7 mouse cellular contexts compared by ENCODE assay signal in genomic region chr5:137032641-137033074, GRCm38 (mm10). TPM values are rescaled to one million over a fixed set of nuclear protein-coding genes. Genes with fewer than 3 reads are reported as not detected.
DNase-seq lines count a peak whose midpoint lies in the region; ATAC-seq and TF ChIP-seq lines count a peak whose summit lies in the region.

No protein-coding gene starts in this region.

- peaks cover 44% of the 10 kb centered on the region for H3K27me3 ChIP-seq in intestine, embryonic 15.5 days (replicated peaks)
- H3K27me3 ChIP-seq in limb, embryonic 10.5 days (ENCODE audit: low read depth, poor library complexity, severe bottlenecking), result peaks cover 76% of the 10 kb centered on the region
- H3K27me3 ChIP-seq in midbrain, embryonic 12.5 days, result peaks cover 66% of the 10 kb centered on the region
- H3K27me3 ChIP-seq in small intestine, adult 2 months (ENCODE audit: control insufficient read depth, insufficient read depth, low read length), result peaks cover 33% of the 10 kb centered on the region

- peaks cover 34% of the 10 kb centered on the region for H3K4me1 ChIP-seq in intestine, embryonic 15.5 days (replicated peaks)
- peaks cover 46% of the 10 kb centered on the region for H3K4me1 ChIP-seq in limb, embryonic 10.5 days
- H3K4me1 ChIP-seq in midbrain, embryonic 12.5 days, result peaks cover 41% of the 10 kb centered on the region
- peaks cover 29% of the 10 kb centered on the region for H3K4me1 ChIP-seq in small intestine, adult 2 months (ENCODE audit: control insufficient read depth, insufficient read depth, insufficient read length, low read length)

- no peak for TF ChIP-seq CTCF in small intestine, adult 2 months (IDR thresholded peaks at IDR 0.05; ENCODE audit: extremely low read depth, insufficient read length, insufficient replicate concordance, low read depth, low read length)

- H3K4me3 ChIP-seq in intestine, embryonic 15.5 days (replicated peaks), result peak overlapping the region; percentile 48
- peak overlapping the region; percentile 57 for H3K4me3 ChIP-seq in limb, embryonic 10.5 days
- peak overlapping the region; percentile 52 for H3K4me3 ChIP-seq in midbrain, embryonic 12.5 days
- H3K4me3 ChIP-seq in small intestine, adult 2 months (ENCODE audit: low read depth, low read length), result peak overlapping the region; percentile 62

- WGBS in intestine, embryonic 15.5 days, result under 1% methylated on average over 45 of the region's 49 CpGs
- under 1% methylated on average over 49 of the region's 49 CpGs for WGBS in limb, embryonic 10.5 days
- WGBS in midbrain, embryonic 12.5 days, result under 1% methylated on average over 44 of the region's 49 CpGs
- under 1% methylated on average over 49 of the region's 49 CpGs for WGBS in small intestine, adult 2 months

- peak; percentile 96 for DNase-seq in adrenal gland, adult 2 months
- peak; percentile 93 for DNase-seq in embryo, embryonic 11 days
- DNase-seq in gastrocnemius, postnatal 36 days, result peak; percentile 71 to 82
- DNase-seq in limb, embryonic 10.5 days (ENCODE audit: low spot score), result peak; percentile 96

- no peaks in the 10 kb centered on the region for H3K9me3 ChIP-seq in intestine, embryonic 15.5 days
- H3K9me3 ChIP-seq in limb, embryonic 10.5 days (replicated peaks), result no peaks in the 10 kb centered on the region
- no peaks in the 10 kb centered on the region for H3K9me3 ChIP-seq in midbrain, embryonic 12.5 days

- TF ChIP-seq POLR2A in small intestine, adult 2 months (IDR thresholded peaks at IDR 0.05; ENCODE audit: low read depth, low read length), result no peak

- peaks cover 5% of the 10 kb centered on the region for H3K36me3 ChIP-seq in intestine, embryonic 15.5 days
- H3K36me3 ChIP-seq in limb, embryonic 10.5 days, result peaks cover 28% of the 10 kb centered on the region
- H3K36me3 ChIP-seq in midbrain, embryonic 12.5 days, result peaks cover 24% of the 10 kb centered on the region
- peaks cover 19% of the 10 kb centered on the region for H3K36me3 ChIP-seq in small intestine, adult 2 months (ENCODE audit: control insufficient read depth, insufficient read depth, low read length)

- H3K9ac ChIP-seq in intestine, embryonic 15.5 days, result peak overlapping the region; percentile 21; the same call in 1 of the 2 replicates
- peak overlapping the region; percentile 55 for H3K9ac ChIP-seq in midbrain, embryonic 12.5 days (replicated peaks)

- intact Hi-C loops in gastrocnemius, postnatal 36 days (cut with DNase I), result no loop called here

- H3K4me2 ChIP-seq in intestine, embryonic 15.5 days (replicated peaks), result peak overlapping the region; percentile 99
- H3K4me2 ChIP-seq in midbrain, embryonic 12.5 days (replicated peaks), result peak overlapping the region; percentile 97

- no peak overlapping the region for H3K27ac ChIP-seq in intestine, embryonic 15.5 days
- H3K27ac ChIP-seq in limb, embryonic 10.5 days, result peak overlapping the region; percentile 38
- H3K27ac ChIP-seq in midbrain, embryonic 12.5 days (replicated peaks), result 0 out of 2 replicates have a peak overlapping the region, but pooled peaks have one; percentile 2
- H3K27ac ChIP-seq in small intestine, adult 2 months (ENCODE audit: insufficient read depth, low read depth, low read length), result no peak overlapping the region

- peak; percentile 87 for ATAC-seq in intestine, embryonic 15.5 days
- peak; percentile 61 for ATAC-seq in midbrain, embryonic 12.5 days (ENCODE audit: low FRiP score, low read depth)

RNA-seq across cellular contexts. Expression of gene Vgf, which starts 6.5 kb away (rescaled TPM):
- total RNA-seq in adrenal gland, adult 2 months (2021), result 10 to 100 TPM; 10.1 to 51.2 TPM
- 5.3 and 7.0 TPM in 2 replicates for polyA plus RNA-seq in adrenal gland, adult 2 months (2012; rRNA removed)
- not detected for total RNA-seq in gastrocnemius, postnatal 36 days (2021)
- 0.66 and 0.85 TPM in 2 replicates for polyA plus RNA-seq in intestine, embryonic 15.5 days (2015; fragmentation: Nextera tagmentation; extraction: Ambion mirVana)
- 0.16 TPM in 1 of 2 replicates, not detected in the other for polyA plus RNA-seq in limb, embryonic 10.5 days (2016; fragmentation: Nextera tagmentation; extraction: Ambion mirVana)
- 0.85 and 0.91 TPM in 2 replicates for polyA plus RNA-seq in midbrain, embryonic 12.5 days (2016; fragmentation: Nextera tagmentation; extraction: Ambion mirVana)
- 0.48 and 0.99 TPM in 2 replicates for polyA plus RNA-seq in small intestine, adult 2 months (2012; rRNA removed)

RNA-seq across cellular contexts. Expression of gene Ap1s1, which starts 13.3 kb away (rescaled TPM):
- 100 to 1,000 TPM in 1 of 2 experiments, 10 to 100 TPM in 1; 75.4 to 114 TPM for total RNA-seq in adrenal gland, adult 2 months (2021)
- polyA plus RNA-seq in adrenal gland, adult 2 months (2012; rRNA removed), result 46.5 and 56.7 TPM in 2 replicates
- total RNA-seq in gastrocnemius, postnatal 36 days (2021), result 10 to 100 TPM; 14.6 to 16.8 TPM
- 230 and 242 TPM in 2 replicates for polyA plus RNA-seq in intestine, embryonic 15.5 days (2015; fragmentation: Nextera tagmentation; extraction: Ambion mirVana)
- polyA plus RNA-seq in limb, embryonic 10.5 days (2016; fragmentation: Nextera tagmentation; extraction: Ambion mirVana), result 155 and 170 TPM in 2 replicates
- polyA plus RNA-seq in midbrain, embryonic 12.5 days (2016; fragmentation: Nextera tagmentation; extraction: Ambion mirVana), result 203 and 214 TPM in 2 replicates
- polyA plus RNA-seq in small intestine, adult 2 months (2012; rRNA removed), result 27.3 and 52.7 TPM in 2 replicates

RNA-seq across cellular contexts. Expression of gene Serpine1, which starts 39.4 kb away (rescaled TPM):
- total RNA-seq in adrenal gland, adult 2 months (2021), result 1 to 10 TPM; 3.9 to 5.3 TPM
- polyA plus RNA-seq in adrenal gland, adult 2 months (2012; rRNA removed), result 1.3 and 2.1 TPM in 2 replicates
- 1 to 10 TPM; 2.8 to 7.5 TPM for total RNA-seq in gastrocnemius, postnatal 36 days (2021)
- 0.34 and 0.42 TPM in 2 replicates for polyA plus RNA-seq in intestine, embryonic 15.5 days (2015; fragmentation: Nextera tagmentation; extraction: Ambion mirVana)
- polyA plus RNA-seq in limb, embryonic 10.5 days (2016; fragmentation: Nextera tagmentation; extraction: Ambion mirVana), result 0.36 and 0.39 TPM in 2 replicates
- polyA plus RNA-seq in midbrain, embryonic 12.5 days (2016; fragmentation: Nextera tagmentation; extraction: Ambion mirVana), result 0.23 TPM in 1 of 2 replicates, not detected in the other
- 0.99 and 1.2 TPM in 2 replicates for polyA plus RNA-seq in small intestine, adult 2 months (2012; rRNA removed)

RNA-seq across cellular contexts. Expression of gene Znhit1, which starts 44.8 kb away (rescaled TPM):
- total RNA-seq in adrenal gland, adult 2 months (2021), result 100 to 1,000 TPM; 102 to 109 TPM
- 151 and 155 TPM in 2 replicates for polyA plus RNA-seq in adrenal gland, adult 2 months (2012; rRNA removed)
- total RNA-seq in gastrocnemius, postnatal 36 days (2021), result 10 to 100 TPM; 58.3 to 63.2 TPM
- 99.9 and 111 TPM in 2 replicates for polyA plus RNA-seq in intestine, embryonic 15.5 days (2015; fragmentation: Nextera tagmentation; extraction: Ambion mirVana)
- polyA plus RNA-seq in limb, embryonic 10.5 days (2016; fragmentation: Nextera tagmentation; extraction: Ambion mirVana), result 116 and 119 TPM in 2 replicates
- polyA plus RNA-seq in midbrain, embryonic 12.5 days (2016; fragmentation: Nextera tagmentation; extraction: Ambion mirVana), result 92.8 and 102 TPM in 2 replicates
- 47.6 and 92.2 TPM in 2 replicates for polyA plus RNA-seq in small intestine, adult 2 months (2012; rRNA removed)

RNA-seq across cellular contexts. Expression of gene Plod3, which starts 45.8 kb away (rescaled TPM):
- total RNA-seq in adrenal gland, adult 2 months (2021), result 10 to 100 TPM; 68.5 to 74.3 TPM
- 75.6 and 86.3 TPM in 2 replicates for polyA plus RNA-seq in adrenal gland, adult 2 months (2012; rRNA removed)
- 10 to 100 TPM; 19.5 to 22.2 TPM for total RNA-seq in gastrocnemius, postnatal 36 days (2021)
- polyA plus RNA-seq in intestine, embryonic 15.5 days (2015; fragmentation: Nextera tagmentation; extraction: Ambion mirVana), result 41.1 and 42.8 TPM in 2 replicates
- 39.4 and 40.8 TPM in 2 replicates for polyA plus RNA-seq in limb, embryonic 10.5 days (2016; fragmentation: Nextera tagmentation; extraction: Ambion mirVana)
- 39.0 and 40.7 TPM in 2 replicates for polyA plus RNA-seq in midbrain, embryonic 12.5 days (2016; fragmentation: Nextera tagmentation; extraction: Ambion mirVana)
- polyA plus RNA-seq in small intestine, adult 2 months (2012; rRNA removed), result 17.1 and 21.6 TPM in 2 replicates

Comparison
In these comparisons a context has a peak if more than half of its experiments do, and no peak if none do; other contexts are left out.
1. H3K27ac ChIP-seq: peak in limb, embryonic 10.5 days (single experiment) and midbrain, embryonic 12.5 days (single experiment); none in intestine, embryonic 15.5 days (single experiment) and small intestine, adult 2 months (single experiment).
2. Peak in every context shown above with its lines, with median percentiles within 50 percentile points of each other: DNase-seq and H3K4me3 ChIP-seq.